In genomic region chr17:73175720-73176119, GRCm38 (mm10) we compare ENCODE assay signal across 26 mouse cellular contexts.
"Had no signal": no experiment of that assay in that cellular context is flagged by ENCODE, and none has a peak within 500 bp of the region (broad histone marks: within the 10 kb centered on the region; RNA-seq: fewer than 3 reads in every experiment).

No protein-coding gene starts in this region.

- H3K4me1 ChIP-seq: hindbrain, embryonic 10.5 days; hindbrain, embryonic 12.5 days; liver, embryonic 13.5 days; liver, embryonic 15.5 days had no signal

- H3K27ac ChIP-seq: gastrocnemius, adult 2 months; hindbrain, embryonic 10.5 days; hindbrain, embryonic 12.5 days; hindbrain, embryonic 14.5 days; kidney, postnatal 0 days; liver, embryonic 13.5 days; liver, embryonic 15.5 days had no signal

- H3K9me3 ChIP-seq: hindbrain, embryonic 12.5 days; kidney, embryonic 15.5 days; limb, embryonic 12.5 days; liver, embryonic 13.5 days; liver, embryonic 15.5 days had no signal

- ATAC-seq: hindbrain, embryonic 16.5 days; intestine, embryonic 16.5 days had no signal

- H3K4me3 ChIP-seq: gastrocnemius, adult 2 months; heart, embryonic 13.5 days; hindbrain, embryonic 10.5 days; hindbrain, embryonic 12.5 days; kidney, embryonic 15.5 days; limb, embryonic 12.5 days; liver, embryonic 13.5 days; liver, embryonic 15.5 days had no signal

- H3K27me3 ChIP-seq: heart, embryonic 13.5 days; hindbrain, embryonic 12.5 days; kidney, embryonic 15.5 days; limb, embryonic 12.5 days; liver, embryonic 13.5 days; liver, embryonic 15.5 days had no signal

- H3K36me3 ChIP-seq: hindbrain, embryonic 10.5 days; hindbrain, embryonic 12.5 days; liver, embryonic 13.5 days; liver, embryonic 15.5 days had no signal

- DNase-seq: gastrocnemius, adult 2 months; gastrocnemius, postnatal 10 days; gastrocnemius, postnatal 25 days; heart, adult 18-20 months; heart, postnatal 10 days; heart, postnatal 4 days; kidney, adult 11 months; kidney, adult 2 months; kidney, adult 9 months; kidney, postnatal 14 days; kidney, postnatal 36 days; layer of hippocampus, adult 9-11 months; layer of hippocampus, postnatal 36 days; left cerebral cortex, postnatal 4 days; liver; liver, embryonic 13.5 days had no signal
